Mouse (Mus musculus) CH12.LX (cell line): ENCODE measurements around the gene Gm43951. TPM values are rescaled to one million over a fixed set of nuclear protein-coding genes. Genes with fewer than 3 reads are reported as not detected.

Experiments used
- DNase-seq: peaks from one replicate; pipeline ENCODE4 v3.0.0-alpha.2; 2013; ENCODE audit errors: extremely low read depth
- H3K27ac ChIP-seq: 2 replicates; pipeline ENCODE4 v1.5.1; 2012; ENCODE audit warnings: low read depth, mild to moderate bottlenecking, control low read depth, moderate library complexity; ENCODE audit not compliant: insufficient read depth
- H3K27me3 ChIP-seq: replicated peaks from 2 replicates; pipeline ENCODE3; 2012; ENCODE audit warnings: inconsistent platforms
- H3K36me3 ChIP-seq, 2 experiments: replicated peaks in 1 of 2; 2 replicates each; pipeline versions ENCODE3 to v1.6.1; 2012; ENCODE audit warnings: inconsistent platforms in 1 of 2, low read length in 1 of 2, mild to moderate bottlenecking in 1 of 2, mixed read lengths in 1 of 2, moderate library complexity in 1 of 2; ENCODE audit not compliant: control insufficient read depth in 1 of 2, insufficient read depth in 1 of 2
- H3K4me1 ChIP-seq, 2 experiments: 2 replicates each; pipeline ENCODE4 v1.6.1; 2012; ENCODE audit warnings: inconsistent platforms in 1 of 2, moderate library complexity in 1 of 2; ENCODE audit not compliant: insufficient read depth in 2 of 2, control insufficient read depth in 1 of 2
- H3K4me2 ChIP-seq: 2 replicates; pipeline ENCODE4 v1.6.1; 2012; ENCODE audit warnings: low read depth, mild to moderate bottlenecking, control low read depth; ENCODE audit not compliant: poor library complexity, insufficient read depth, severe bottlenecking
- H3K4me3 ChIP-seq, 3 experiments: fragments of 150-350 bp in 1 of 3; sonication (generic) in 1 of 3; replicated peaks in 1 of 3; 2 replicates each; pipeline versions ENCODE3 to v1.5.1; 2011 to 2012; ENCODE audit warnings: low read depth in 2 of 3, low read length in 2 of 3, mild to moderate bottlenecking in 2 of 3, moderate library complexity in 2 of 3, control low read depth in 1 of 3, improper control_type of control experiment in 1 of 3, inconsistent platforms in 1 of 3, mixed read lengths in 1 of 3; ENCODE audit not compliant: poor library complexity in 1 of 3
- H3K79me2 ChIP-seq: replicated peaks from 2 replicates; pipeline ENCODE4 v1.6.1; 2012; ENCODE audit warnings: mild to moderate bottlenecking, moderate library complexity; ENCODE audit not compliant: control insufficient read depth, poor library complexity, insufficient read depth, severe bottlenecking; ENCODE audit errors: extremely low read depth
- H3K9ac ChIP-seq: 2 replicates; pipeline ENCODE4 v1.6.1; 2012; ENCODE audit warnings: low read depth, mild to moderate bottlenecking, control low read depth, moderate library complexity; ENCODE audit not compliant: insufficient read depth
- H3K9me3 ChIP-seq: replicated peaks from 2 replicates; pipeline ENCODE3; 2012; ENCODE audit warnings: low read length, inconsistent platforms, mixed read lengths
- CHD2 ChIP-seq: IDR thresholded peaks from 2 replicates; pipeline ENCODE4 v1.6.1; 2011; ENCODE audit warnings: low read length, improper control_type of control experiment
- ELF1 ChIP-seq: IDR thresholded peaks from 2 replicates; pipeline ENCODE4 v1.6.1; 2014; ENCODE audit warnings: low read depth, mild to moderate bottlenecking, inconsistent platforms, low read length, improper control_type of control experiment
- KAT2A ChIP-seq: IDR thresholded peaks from 2 replicates; pipeline ENCODE4 v1.6.1; 2012; ENCODE audit warnings: low read length, improper control_type of control experiment, inconsistent platforms; ENCODE audit not compliant: insufficient replicate concordance
- MAFK ChIP-seq: IDR thresholded peaks from 2 replicates; pipeline ENCODE4 v1.6.1; 2011; ENCODE audit warnings: low read length, improper control_type of control experiment; ENCODE audit not compliant: insufficient replicate concordance
- MAZ ChIP-seq: IDR thresholded peaks from 2 replicates; pipeline ENCODE4 v1.6.1; 2012; ENCODE audit warnings: low read depth, mild to moderate bottlenecking, inconsistent platforms, low read length, improper control_type of control experiment, moderate library complexity
- POLR2AphosphoS2 ChIP-seq: IDR thresholded peaks from 2 replicates; pipeline ENCODE4 v1.6.1; 2011; ENCODE audit warnings: low read depth, low read length, improper control_type of control experiment
- RAD21 ChIP-seq: IDR thresholded peaks from 2 replicates; pipeline ENCODE4 v1.6.1; 2011; ENCODE audit warnings: low read depth, mild to moderate bottlenecking, low read length, improper control_type of control experiment, moderate library complexity
- SIN3A ChIP-seq: IDR thresholded peaks from 2 replicates; pipeline ENCODE4 v1.6.1; 2012; ENCODE audit warnings: low read length, improper control_type of control experiment, inconsistent platforms
- SMC3 ChIP-seq: IDR thresholded peaks from 2 replicates; pipeline ENCODE4 v1.6.1; 2011; ENCODE audit warnings: low read depth, low read length, improper control_type of control experiment
- TBP ChIP-seq: conservative IDR thresholded peaks from 2 replicates; pipeline ENCODE4 v1.6.1; 2011; ENCODE audit warnings: low read depth, low read length, improper control_type of control experiment
- UBTF ChIP-seq: IDR thresholded peaks from 2 replicates; pipeline ENCODE4 v1.6.1; 2012; ENCODE audit warnings: low read depth, mild to moderate bottlenecking, inconsistent platforms, low read length, improper control_type of control experiment, moderate library complexity
- USF1 ChIP-seq: IDR thresholded peaks from 2 replicates; pipeline ENCODE4 v1.6.1; 2014; ENCODE audit warnings: low read depth, mild to moderate bottlenecking, inconsistent platforms, low read length, improper control_type of control experiment
- ZKSCAN1 ChIP-seq: IDR thresholded peaks from 2 replicates; pipeline ENCODE4 v1.6.1; 2012; ENCODE audit warnings: low read depth, inconsistent platforms, low read length, improper control_type of control experiment, borderline replicate concordance
- ZMIZ1 ChIP-seq: IDR thresholded peaks from 2 replicates; pipeline ENCODE4 v1.6.1; 2012; ENCODE audit warnings: low read depth, mild to moderate bottlenecking, inconsistent platforms, low read length, improper control_type of control experiment
- dilution Hi-C: fragments of 300-500 bp; cut with MboI; formaldehyde crosslinking; loops from 2 replicates; pipeline ENCODE4 v1.14.3; 2020; ENCODE audit warnings: low sequenced_read_pairs; ENCODE audit not compliant: extremely low pct_unique_long_range_greater_than_20kb, extremely low pct_ligation_motif_present
- in situ Hi-C: fragments of 300-500 bp; cut with MboI; formaldehyde crosslinking; loops from 3 replicates; pipeline ENCODE4 v1.14.3; 2019; ENCODE audit warnings: low sequenced_read_pairs, low pct_ligation_motif_present, low pct_unique_long_range_greater_than_20kb, mixed read lengths
- polyA plus RNA-seq: library from polyadenylated mRNA; unstranded; fragments of >175 nt; gene quantifications from 2 replicates; pipeline ENCODE4 v1.2.1, GENCODE M21; 2012; ENCODE audit warnings: low read depth; ENCODE audit not compliant: insufficient read length
- total RNA-seq, 2 experiments: library from RNA; depleted of rRNA; stranded (reverse); fragments of 300-350 nt in 1 of 2; fragments of >200 nt in 1 of 2; gene quantifications; 2 replicates each; pipeline ENCODE4 v1.2.3; 2012 to 2014

Gm43951 gene
- total and polyA plus RNA-seq, 3 experiments: 0.39 to 0.47 TPM; not detected in 1

DNA sequence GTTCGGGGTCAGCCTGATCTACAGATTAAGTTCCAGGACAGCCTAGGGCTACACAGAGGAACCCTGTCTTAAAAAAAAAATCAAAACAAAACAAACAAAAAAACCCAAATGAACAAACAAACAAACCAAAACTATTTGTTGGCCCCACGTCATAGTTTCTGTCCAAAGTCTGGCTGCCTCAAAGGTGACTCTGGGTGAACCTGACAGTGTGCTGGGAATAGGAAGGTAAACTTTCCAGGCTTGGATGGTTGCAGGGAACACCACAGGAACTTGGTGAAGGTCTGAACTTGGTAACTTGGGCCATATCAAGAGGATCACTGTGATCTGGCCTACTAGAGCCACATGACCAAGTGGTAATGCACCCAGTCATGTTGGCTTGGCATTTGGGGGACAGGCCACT is 49.8 kb upstream of the Gm43951 start:
- TF ChIP-seq POLR2AphosphoS2 (no peak), MAZ (no peak)
- TF ChIP-seq, all 38 proteins: peak for 0
- in situ Hi-C loops: no loop called here
- Histone ChIP-seq H3K9ac (no peak overlapping the region), H3K27me3 (peaks cover 61% of the 10 kb centered on the region), H3K4me1 (peaks cover 0 to 9% of the 10 kb centered on the region in 2 experiments; a peak in 2 of 4 replicates), H3K4me2 (no peak overlapping the region), H3K79me2 (no peaks in the 10 kb centered on the region), H3K9me3 (no peaks in the 10 kb centered on the region), H3K4me3 (no peak overlapping the region), H3K27ac (no peak overlapping the region), H3K36me3 (no peaks in the 10 kb centered on the region)
- DNase-seq: no peak
- dilution Hi-C loops: no loop called here

DNA sequence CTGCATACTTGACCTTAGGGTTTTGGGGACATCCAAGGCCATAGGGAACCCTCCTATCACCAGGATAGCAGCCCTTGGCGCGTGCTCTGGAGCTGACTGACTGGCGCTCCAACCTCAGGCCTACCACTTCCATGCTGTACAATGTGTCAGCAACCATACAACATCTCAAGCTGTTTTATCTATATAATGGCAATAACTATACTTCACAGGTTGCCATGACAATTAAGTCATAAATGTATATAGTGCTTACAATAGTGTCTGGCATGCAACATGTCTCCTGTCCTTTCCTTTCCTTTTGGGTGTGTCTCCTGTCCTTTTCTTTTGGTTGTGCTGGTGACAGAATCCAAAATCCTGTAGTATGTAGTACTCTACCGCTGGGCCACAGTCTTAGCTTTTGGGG is 49.0 kb upstream of the Gm43951 start:
- Histone ChIP-seq H3K4me3 (no peak overlapping the region), H3K36me3 (no peaks in the 10 kb centered on the region), H3K27ac (no peak overlapping the region), H3K4me2 (no peak overlapping the region), H3K9ac (no peak overlapping the region), H3K9me3 (no peaks in the 10 kb centered on the region), H3K27me3 (peaks cover 60% of the 10 kb centered on the region), H3K79me2 (no peaks in the 10 kb centered on the region), H3K4me1 (peaks cover 0 to 9% of the 10 kb centered on the region in 2 experiments; a peak in 2 of 4 replicates)
- dilution Hi-C loops: no loop called here
- DNase-seq: no peak
- in situ Hi-C loops: no loop called here
- TF ChIP-seq TBP (no peak), RAD21 (no peak), ELF1 (no peak), SMC3 (no peak), CHD2 (no peak)

DNA sequence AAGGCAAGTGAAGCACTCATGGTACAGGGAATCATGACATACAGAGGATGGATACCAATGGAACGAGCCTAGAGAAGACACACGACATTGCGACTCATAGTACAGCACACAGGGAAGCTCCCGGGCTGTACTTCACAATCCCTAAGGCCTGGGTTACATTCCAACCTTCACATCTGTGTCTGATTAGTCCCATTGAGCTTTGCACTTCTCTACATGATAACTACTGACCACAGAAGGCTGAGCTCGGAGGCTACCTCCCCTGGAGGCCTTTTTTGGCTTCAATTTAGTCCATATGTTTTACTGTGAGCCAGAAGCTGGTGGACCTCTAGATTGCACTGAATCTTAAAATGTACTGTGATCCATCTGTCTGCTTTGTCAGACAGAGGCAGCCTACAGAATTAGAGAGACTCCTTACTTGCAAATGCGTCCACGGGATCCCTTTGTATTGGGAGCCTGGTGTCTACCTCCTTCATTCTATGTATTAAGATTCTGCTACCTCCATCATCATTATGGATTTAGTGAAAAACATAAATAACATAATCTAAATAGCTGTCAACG is 38.6 kb upstream of the Gm43951 start:
- in situ Hi-C loops (no loop called here), dilution Hi-C loops (no loop called here)
- TF ChIP-seq ZMIZ1: no peak
- TF ChIP-seq SMC3: no peak
- TF ChIP-seq UBTF: no peak
- TF ChIP-seq RAD21: no peak
- no peak for TF ChIP-seq KAT2A
- TF ChIP-seq USF1: no peak
- TF ChIP-seq MAFK: no peak
- TF ChIP-seq ZKSCAN1: no peak
- no peak for TF ChIP-seq SIN3A
- DNase-seq: no peak
- peaks cover 61% of the 10 kb centered on the region for H3K27me3 ChIP-seq
- H3K9ac ChIP-seq: no peak overlapping the region
- no peak overlapping the region for H3K4me2 ChIP-seq
- peaks cover 1 to 7% of the 10 kb centered on the region in 2 experiments for H3K4me1 ChIP-seq
- no peaks in the 10 kb centered on the region for H3K9me3 ChIP-seq
- no peak overlapping the region for H3K27ac ChIP-seq
- H3K79me2 ChIP-seq: no peaks in the 10 kb centered on the region
- H3K36me3 ChIP-seq: no peaks in the 10 kb centered on the region
- no peak overlapping the region for H3K4me3 ChIP-seq
